Mouse (Mus musculus): ENCODE data around the gene Plin3.

Gene Plin3

GRCm38 (mm10) chr17:56272644-56273043 lies 20.0 kb downstream of the Plin3 start:
- ChIA-PET POLR2A (interaction anchor here in 3 of 4 experiments (0.7 to 64.8 kb wide), 5 partner anchors 15 to 194 kb away, joined by 3 to 2494 read pairs (median 3); partner anchors contain the start of genes Arrdc5 (in 1 of the 3), Kdm4b (in 1 of the 3), Plin3 (in 1 of the 3) and Ticam1 (in 1 of the 3)), CTCF (no interaction called here)

- POLR2A ChIA-PET, result interaction anchor here in 3 of 4 experiments (0.6 to 64.8 kb wide), 7 partner anchors 10 to 193 kb away, joined by 3 to 2494 read pairs (median 5); partner anchors contain the start of genes Arrdc5 (in 1 of the 3), Kdm4b (in 1 of the 3), Plin3 (in 1 of the 3) and Ticam1 (in 1 of the 3)
- CTCF ChIA-PET, result no interaction called here
Observed at GRCm38 (mm10) chr17:56271609-56272253, 20.9 kb downstream of the Plin3 start.

- POLR2A ChIA-PET, result interaction anchor here in 3 of 4 experiments (1.1 to 64.8 kb wide), 10 partner anchors 7 to 55 kb away, joined by 3 to 2494 read pairs (median 6); partner anchors contain the start of genes Kdm4b (in 2 of the 3), Arrdc5 (in 1 of the 3), Plin3 (in 1 of the 3) and Ticam1 (in 1 of the 3)
- CTCF ChIA-PET, result interaction anchor here in 1 of 4 experiments (0.5 kb wide), 1 partner anchor 280 kb away, joined by 4 read pairs; no protein-coding TSS in a partner anchor
Observed at GRCm38 (mm10) chr17:56269741-56270140, 22.9 kb downstream of the Plin3 start.

- CTCF ChIA-PET, result no interaction called here
- POLR2A ChIA-PET, result interaction anchor here in 2 of 4 experiments (1.2 to 64.8 kb wide), 7 partner anchors 10 to 56 kb away, joined by 3 to 2494 read pairs (median 6); partner anchors contain the start of genes Kdm4b (in 2 of the 2), Arrdc5 (in 1 of the 2), Plin3 (in 1 of the 2) and Ticam1 (in 1 of the 2)
Observed at GRCm38 (mm10) chr17:56269153-56269630, 23.5 kb downstream of the Plin3 start.

- ChIA-PET POLR2A (interaction anchor here (0.6 to 64.8 kb wide), 29 partner anchors 9 to 344 kb away, joined by 3 to 2494 read pairs (median 4); partner anchors contain the start of genes Ticam1 (in 3 of the 4), Arrdc5 (in 2 of the 4), Fem1a (in 2 of the 4) and Plin3 (in 2 of the 4)), CTCF (interaction anchor here in 3 of 4 experiments (0.6 to 2.0 kb wide), 7 partner anchors 11 to 287 kb away, joined by 3 to 5 read pairs (median 4); partner anchors contain the start of gene Ticam1 (in 1 of the 3))
Observed at GRCm38 (mm10) chr17:56266271-56266670, 26.4 kb downstream of the Plin3 start.

GRCm38 (mm10) chr17:56265869-56266268 lies 26.8 kb downstream of the Plin3 start:
- POLR2A ChIA-PET, result interaction anchor here (0.7 to 64.8 kb wide), 27 partner anchors 10 to 361 kb away, joined by 3 to 2494 read pairs (median 6); partner anchors contain the start of genes Ticam1 (in 3 of the 4), Arrdc5 (in 2 of the 4), Dpp9 (in 2 of the 4) and Fem1a (in 2 of the 4)

GRCm38 (mm10) chr17:56265011-56265410 lies 27.7 kb downstream of the Plin3 start:
- POLR2A ChIA-PET, result interaction anchor here (0.6 to 64.8 kb wide), 39 partner anchors 9 to 408 kb away, joined by 3 to 2494 read pairs (median 6); partner anchors contain the start of genes Dpp9 (in 3 of the 4), Arrdc5 (in 2 of the 4), Kdm4b (in 2 of the 4) and Plin3 (in 2 of the 4)
- CTCF ChIA-PET, result interaction anchor here (0.5 to 3.4 kb wide), 42 partner anchors 9 to 558 kb away, joined by 3 to 26 read pairs (median 4); partner anchors contain the start of genes Ticam1 (in 2 of the 4), Dpp9 (in 1 of the 4) and Kdm4b (in 1 of the 4)

More at GRCm38 (mm10) chr17:56265869-56266268, 26.8 kb downstream of the Plin3 start:
- CTCF ChIA-PET, result interaction anchor here in 3 of 4 experiments (0.5 to 2.3 kb wide), 10 partner anchors 10 to 287 kb away, joined by 3 to 9 read pairs (median 4); partner anchors contain the start of genes Kdm4b (in 1 of the 3) and Ticam1 (in 1 of the 3)

- ChIA-PET CTCF (interaction anchor here (0.5 to 3.4 kb wide), 102 partner anchors 8 to 473 kb away, joined by 3 to 26 read pairs (median 4); partner anchors contain the start of genes Ticam1 (in 4 of the 4), Kdm4b (in 2 of the 4), Chaf1a (in 1 of the 4) and Dpp9 (in 1 of the 4)), POLR2A (interaction anchor here (0.6 to 64.8 kb wide), 50 partner anchors 9 to 409 kb away, joined by 3 to 2494 read pairs (median 4); partner anchors contain the start of genes Dpp9 (in 4 of the 4), Ticam1 (in 3 of the 4), Kdm4b (in 2 of the 4) and Plin3 (in 2 of the 4))
Observed at GRCm38 (mm10) chr17:56264020-56264419, 28.7 kb downstream of the Plin3 start.

GRCm38 (mm10) chr17:56262645-56263094 lies 30.0 kb downstream of the Plin3 start:
- POLR2A ChIA-PET, result interaction anchor here in 3 of 4 experiments (0.5 to 64.8 kb wide), 23 partner anchors 8 to 616 kb away, joined by 3 to 2494 read pairs (median 4); partner anchors contain the start of genes Kdm4b (in 2 of the 3), Plin3 (in 2 of the 3), Ticam1 (in 2 of the 3) and Uhrf1 (in 2 of the 3)
- CTCF ChIA-PET, result interaction anchor here (0.6 to 3.4 kb wide), 11 partner anchors 11 to 290 kb away, joined by 3 to 17 read pairs (median 5); partner anchors contain the start of gene Plin5 (in 1 of the 4)

- POLR2A ChIA-PET, result interaction anchor here (0.6 to 64.8 kb wide), 33 partner anchors 9 to 491 kb away, joined by 3 to 2494 read pairs (median 4); partner anchors contain the start of genes Uhrf1 (in 3 of the 4), Arrdc5 (in 2 of the 4), Dpp9 (in 2 of the 4) and Plin3 (in 2 of the 4)
Observed at GRCm38 (mm10) chr17:56261166-56261565, 31.5 kb downstream of the Plin3 start.

GRCm38 (mm10) chr17:56259301-56260037 lies 33.2 kb downstream of the Plin3 start:
- ChIA-PET CTCF (interaction anchor here in 2 of 4 experiments (0.6 to 1.2 kb wide), 2 partner anchors 22 to 112 kb away, joined by 3 read pairs; no protein-coding TSS in a partner anchor), POLR2A (interaction anchor here in 2 of 4 experiments (0.9 to 64.8 kb wide), 11 partner anchors 8 to 772 kb away, joined by 3 to 2494 read pairs (median 4); partner anchors contain the start of genes Plin3 (in 2 of the 2), Uhrf1 (in 2 of the 2), Arrdc5 (in 1 of the 2) and Hdgfl2 (in 1 of the 2))

More at GRCm38 (mm10) chr17:56261166-56261565, 31.5 kb downstream of the Plin3 start:
- CTCF ChIA-PET, result interaction anchor here in 2 of 4 experiments (0.5 to 1.7 kb wide), 6 partner anchors 15 to 208 kb away, joined by 3 to 6 read pairs (median 3); partner anchors contain the start of genes Dpp9 (in 1 of the 2) and Ticam1 (in 1 of the 2)

- ChIA-PET CTCF (interaction anchor here in 1 of 4 experiments (1.2 kb wide), 1 partner anchor 23 kb away, joined by 3 read pairs; no protein-coding TSS in a partner anchor), POLR2A (interaction anchor here in 3 of 4 experiments (0.6 to 64.8 kb wide), 8 partner anchors 9 to 773 kb away, joined by 3 to 2494 read pairs (median 4); partner anchors contain the start of genes Plin3 (in 2 of the 3), Arrdc5 (in 1 of the 3), Kdm4b (in 1 of the 3) and Khsrp (in 1 of the 3))
Observed at GRCm38 (mm10) chr17:56258812-56259211, 33.9 kb downstream of the Plin3 start.

- ChIA-PET POLR2A (interaction anchor here in 3 of 4 experiments (0.6 to 64.8 kb wide), 7 partner anchors 10 to 773 kb away, joined by 3 to 2494 read pairs (median 4); partner anchors contain the start of genes Plin3 (in 2 of the 3), Arrdc5 (in 1 of the 3), Chaf1a (in 1 of the 3) and Kdm4b (in 1 of the 3)), CTCF (interaction anchor here in 2 of 4 experiments (1.0 to 1.5 kb wide), 3 partner anchors 16 to 127 kb away, joined by 3 to 4 read pairs (median 3); no protein-coding TSS in a partner anchor)
Observed at GRCm38 (mm10) chr17:56258269-56258668, 34.4 kb downstream of the Plin3 start.

- POLR2A ChIA-PET, result interaction anchor here (0.5 to 64.8 kb wide), 12 partner anchors 9 to 217 kb away, joined by 3 to 2494 read pairs (median 9); partner anchors contain the start of genes Dpp9 (in 2 of the 4), Plin3 (in 2 of the 4), Arrdc5 (in 1 of the 4) and Chaf1a (in 1 of the 4)
- CTCF ChIA-PET, result interaction anchor here in 1 of 4 experiments (1.0 to 1.5 kb wide), 3 partner anchors 16 to 126 kb away, joined by 3 to 6 read pairs (median 4); partner anchors contain the start of gene Ticam1
Observed at GRCm38 (mm10) chr17:56257181-56257894, 35.3 kb downstream of the Plin3 start.

All from embryonic stem cell, embryonic (primary cell).